Mouse (Mus musculus) layer of hippocampus, adult 2 months (tissue): ENCODE results near the gene Itgb1bp1. TPM values are rescaled to one million over a fixed set of nuclear protein-coding genes. Genes with fewer than 3 reads are reported as not detected.
A peak's percentile ranks its signal among the peaks of the same experiment; 100 is the strongest.

Experiments
- DNase-seq, 2 experiments: peaks; one replicate each; pipeline ENCODE4 v3.0.0; 2022; ENCODE audit warnings: low spot score in 2 of 2
- H3K27ac ChIP-seq: fragments of 200-600 bp; 2 replicates; pipeline ENCODE4 v1.8.1; 2022
- H3K4me3 ChIP-seq: fragments of 200-600 bp; 2 replicates; pipeline ENCODE4 v1.8.1; 2022; ENCODE audit warnings: mild to moderate bottlenecking
- CTCF ChIP-seq: fragments of 200-600 bp; conservative IDR thresholded peaks from 2 replicates; pipeline ENCODE4 v1.8.1; 2022; ENCODE audit warnings: antibody characterized with exemption, mild to moderate bottlenecking, moderate library complexity
- total RNA-seq, 2 experiments: library from RNA; stranded (reverse); gene quantifications; 2 replicates each; pipeline ENCODE4 v1.2.3; 2021

Gene Itgb1bp1
- total RNA-seq, 2 experiments from 2014 or later: 38.4 to 40.8 TPM

- H3K27ac ChIP-seq: no peak overlapping the region
- DNase-seq: peak; percentile 25 to 59
- H3K4me3 ChIP-seq: no peak overlapping the region
- peak; percentile 88 for TF ChIP-seq CTCF
Measured at GRCm38 (mm10) chr12:21318143-21318895, 32.2 kb upstream of the Itgb1bp1 start.

- DNase-seq: peak; percentile 35 to 52
- no peak for TF ChIP-seq CTCF
Measured at GRCm38 (mm10) chr12:21316869-21317265, 30.8 kb upstream of the Itgb1bp1 start.

GRCm38 (mm10) chr12:21315923-21316868 is 30.1 kb upstream of the Itgb1bp1 start, which contains the start of gene Iah1:
Gene Iah1 (plus strand): TSS chr12:21316389.
- H3K27ac ChIP-seq: peak within 1 kb of the TSS; percentile 91
- peak within 1 kb of the TSS; percentile 90 for H3K4me3 ChIP-seq
- peak; percentile 60 to 75 for DNase-seq
- no peak for TF ChIP-seq CTCF

More at GRCm38 (mm10) chr12:21316869-21317265, 30.8 kb upstream of the Itgb1bp1 start:
- peak overlapping the region; percentile 90 for H3K4me3 ChIP-seq
- H3K27ac ChIP-seq: peak overlapping the region; percentile 91

- H3K27ac ChIP-seq: no peak overlapping the region
- no peak for TF ChIP-seq CTCF
- H3K4me3 ChIP-seq: no peak overlapping the region
- no peak for DNase-seq
Measured at GRCm38 (mm10) chr12:21312201-21312600, 26.1 kb upstream of the Itgb1bp1 start.

- no peak for DNase-seq
- H3K27ac ChIP-seq: no peak overlapping the region
- no peak overlapping the region for H3K4me3 ChIP-seq
- TF ChIP-seq CTCF: no peak
Measured at GRCm38 (mm10) chr12:21306721-21307120, 20.6 kb upstream of the Itgb1bp1 start.

- no peak for DNase-seq
- H3K4me3 ChIP-seq: no peak overlapping the region
- H3K27ac ChIP-seq: no peak overlapping the region
- TF ChIP-seq CTCF: no peak
Measured at GRCm38 (mm10) chr12:21305741-21306140, 19.7 kb upstream of the Itgb1bp1 start.

GRCm38 (mm10) chr12:21302361-21302783 is 16.3 kb upstream of the Itgb1bp1 start:
- H3K27ac ChIP-seq: no peak overlapping the region
- no peak for DNase-seq
- no peak for TF ChIP-seq CTCF
- no peak overlapping the region for H3K4me3 ChIP-seq

- no peak for DNase-seq
- Histone ChIP-seq H3K27ac (no peak overlapping the region), H3K4me3 (no peak overlapping the region)
- no peak for TF ChIP-seq CTCF
Measured at GRCm38 (mm10) chr12:21301932-21302331, 15.8 kb upstream of the Itgb1bp1 start.

- no peak overlapping the region for H3K4me3 ChIP-seq
- no peak for DNase-seq
- H3K27ac ChIP-seq: no peak overlapping the region
- TF ChIP-seq CTCF: no peak
Measured at GRCm38 (mm10) chr12:21301324-21301723, 15.2 kb upstream of the Itgb1bp1 start.

GRCm38 (mm10) chr12:21298856-21299255 is 12.8 kb upstream of the Itgb1bp1 start:
- no peak overlapping the region for H3K27ac ChIP-seq
- TF ChIP-seq CTCF: no peak

GRCm38 (mm10) chr12:21289651-21290050 is 3.6 kb upstream of the Itgb1bp1 start:
- TF ChIP-seq CTCF: no peak
- no peak overlapping the region for H3K27ac ChIP-seq
- DNase-seq: no peak

More at GRCm38 (mm10) chr12:21298856-21299255, 12.8 kb upstream of the Itgb1bp1 start:
- DNase-seq: no peak
- no peak overlapping the region for H3K4me3 ChIP-seq

GRCm38 (mm10) chr12:21288716-21289395 is 2.8 kb upstream of the Itgb1bp1 start:
- TF ChIP-seq CTCF: no peak

More at GRCm38 (mm10) chr12:21289651-21290050, 3.6 kb upstream of the Itgb1bp1 start:
- H3K4me3 ChIP-seq: no peak overlapping the region

More at GRCm38 (mm10) chr12:21288716-21289395, 2.8 kb upstream of the Itgb1bp1 start:
- Histone ChIP-seq H3K27ac (no peak overlapping the region), H3K4me3 (no peak overlapping the region)
- no peak for DNase-seq
